In genomic region chr14:12923617-12924016, GRCm38 (mm10) we compare ENCODE assay signal across 28 mouse cellular contexts.
DNase-seq lines count a peak whose midpoint lies in the region; ATAC-seq and TF ChIP-seq lines count a peak whose summit lies in the region.
"Had no signal": no experiment of that assay in that cellular context is flagged by ENCODE, and none has a peak within 500 bp of the region (broad histone marks: within the 10 kb centered on the region; RNA-seq: fewer than 3 reads in every experiment).

No protein-coding gene starts in this region.

- intact Hi-C loops in left cerebral cortex, adult 2 months (cut with DNase I) = no loop called here

- no peak overlapping the region for H3K4me3 ChIP-seq in left cerebral cortex, adult 2 months
- H3K4me3 ChIP-seq: embryonic facial prominence, embryonic 13.5 days; erythroblast, embryonic 14.5 days; heart, embryonic 12.5 days; hindbrain, embryonic 10.5 days; intestine, embryonic 15.5 days; limb, embryonic 10.5 days; liver, embryonic 15.5 days; lung, embryonic 15.5 days; megakaryocyte, embryonic 14.5 days; midbrain, embryonic 13.5 days had no signal

- peak; percentile 96 for ATAC-seq in frontal cortex, adult (ENCODE audit: low TSS enrichment)
- ATAC-seq: CD4-positive, CD25-positive, alpha-beta regulatory T cell, adult 4 months; forebrain, embryonic 14.5 days; intestine, embryonic 15.5 days; midbrain, embryonic 13.5 days had no signal

- peak overlapping the region; percentile 45; the same call in 1 of the 2 replicates for H3K27ac ChIP-seq in left cerebral cortex, adult 2 months
- H3K27ac ChIP-seq: embryonic facial prominence, embryonic 13.5 days; hindbrain, embryonic 10.5 days; intestine, embryonic 15.5 days; limb, embryonic 10.5 days; liver, embryonic 15.5 days; lung, embryonic 15.5 days; midbrain, embryonic 13.5 days had no signal

- TF ChIP-seq CTCF in left cerebral cortex, adult 2 months (IDR thresholded peaks at IDR 0.05) = no peak

- DNase-seq in frontal cortex, postnatal 10 days (ENCODE audit: low spot score in 2 of 2) = no peak
- DNase-seq in layer of hippocampus, adult 9-11 months = peak; percentile 6
- no peak for DNase-seq in layer of hippocampus, postnatal 10 days (ENCODE audit: low spot score in 2 of 2)
- no peak for DNase-seq in left cerebral cortex, adult 2 months (ENCODE audit: extremely low spot score in 1 of 2, low spot score in 2 of 2)
- DNase-seq in right cerebral cortex, postnatal 36 days (ENCODE audit: low spot score in 2 of 2) = peak; percentile 7 to 10
- no peak for DNase-seq in testis, postnatal 10 days (ENCODE audit: low spot score)
- DNase-seq: cerebellum, adult 2 months; cerebellum, postnatal 36 days; embryo, embryonic 11 days; gastrocnemius, postnatal 10 days; heart, postnatal 10 days; kidney, adult 8-10 months; kidney, postnatal 10 days; liver; lung, postnatal 36 days had no signal

Comparison
In these comparisons a context has a peak if more than half of its experiments do, and no peak if none do; other contexts are left out.
1. DNase-seq: peak in layer of hippocampus, adult 9-11 months (single experiment) and right cerebral cortex, postnatal 36 days (2 of 2); none in frontal cortex, postnatal 10 days (0 of 2), layer of hippocampus, postnatal 10 days (0 of 2), left cerebral cortex, adult 2 months (0 of 2) and testis, postnatal 10 days (single experiment).